Mouse (Mus musculus): ENCODE data around the gene Gm14410.
"Not testable (repeated sequence)": the region's sequence is repeated elsewhere in the genome, so short reads cannot be mapped to it uniquely, and the experiment has no call there.

Gene Gm14410

GRCm38 (mm10) chr2:177206341-177206740 lies at the start of gene Gm14410:
Gm14410 (minus strand) TSS chr2:177206421.
- DNase-seq (ENCODE audit: low spot score in 2 of 2): peak; percentile 42 to 48

GRCm38 (mm10) chr2:177247449-177247848 lies 41.2 kb upstream of the Gm14410 start:
- not testable (repeated sequence) for DNase-seq (ENCODE audit: low spot score in 2 of 2)

GRCm38 (mm10) chr2:177230461-177230860 lies 24.2 kb upstream of the Gm14410 start:
- not testable (repeated sequence) for DNase-seq (ENCODE audit: low spot score in 2 of 2)

GRCm38 (mm10) chr2:177172749-177173148 lies 33.5 kb downstream of the Gm14410 start:
- not testable (repeated sequence) for DNase-seq (ENCODE audit: low spot score in 2 of 2)
